Mouse (Mus musculus): ENCODE measurements at regions not wholly inside any gene's neighbourhood (a gene's known extent, or its start where the extent isn't known, plus 50 kb on each side); places are given as distances from the start of the nearest gene placed in this dataset.

DNA sequence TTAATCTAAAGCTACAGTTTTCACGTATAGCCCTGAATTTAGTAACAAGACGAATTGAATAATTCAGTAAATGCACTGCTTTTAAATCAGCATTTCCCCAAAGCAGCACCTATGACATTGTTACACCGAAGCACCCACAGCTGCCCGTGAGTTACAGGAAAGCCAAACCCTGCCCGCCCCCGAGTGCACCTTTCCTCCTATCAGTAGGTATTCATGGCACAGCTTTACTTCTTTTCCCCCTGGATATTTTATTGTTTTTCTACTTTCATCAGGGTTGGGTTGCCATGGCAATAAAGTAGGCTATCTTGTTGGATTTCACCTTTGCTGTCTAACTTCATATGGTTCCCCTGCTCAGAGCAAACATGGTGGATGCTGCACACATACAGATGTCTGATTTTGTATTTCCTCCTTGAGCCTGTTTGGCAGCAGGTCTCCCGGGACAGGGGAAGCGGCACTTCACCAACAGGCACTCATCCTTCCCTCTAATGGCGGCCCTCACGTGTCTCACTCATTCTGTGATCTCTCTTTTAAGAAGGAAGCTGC, 273.5 kb downstream of the Amy2a5 start:
- DNase-seq (ENCODE audit: low spot score) (no peak), ATAC-seq (replicated peaks; ENCODE audit: low FRiP score) (no peak)
- H3K36me3 ChIP-seq (ENCODE audit: control insufficient read depth, insufficient read depth, low read length) = no peaks in the 10 kb centered on the region
- H3K4me2 ChIP-seq (ENCODE audit: low read depth, low read length, severe bottlenecking) = no peak overlapping the region
- H3K27me3 ChIP-seq (ENCODE audit: control insufficient read depth, insufficient read depth, low read length) = no peaks in the 10 kb centered on the region
- no peak overlapping the region for H3K9ac ChIP-seq (ENCODE audit: low read length)
- no peak overlapping the region for H3K27ac ChIP-seq (ENCODE audit: low read depth, low read length)
- 86% methylated on average over 10 of the region's 10 CpGs for WGBS
- no peaks in the 10 kb centered on the region for H3K4me1 ChIP-seq (replicated peaks; ENCODE audit: control insufficient read depth, insufficient read depth, low read length)
- no peak overlapping the region for H3K4me3 ChIP-seq (ENCODE audit: low read depth, low read length)
- no peaks in the 10 kb centered on the region for H3K9me3 ChIP-seq (ENCODE audit: control insufficient read depth, low read length)

DNA sequence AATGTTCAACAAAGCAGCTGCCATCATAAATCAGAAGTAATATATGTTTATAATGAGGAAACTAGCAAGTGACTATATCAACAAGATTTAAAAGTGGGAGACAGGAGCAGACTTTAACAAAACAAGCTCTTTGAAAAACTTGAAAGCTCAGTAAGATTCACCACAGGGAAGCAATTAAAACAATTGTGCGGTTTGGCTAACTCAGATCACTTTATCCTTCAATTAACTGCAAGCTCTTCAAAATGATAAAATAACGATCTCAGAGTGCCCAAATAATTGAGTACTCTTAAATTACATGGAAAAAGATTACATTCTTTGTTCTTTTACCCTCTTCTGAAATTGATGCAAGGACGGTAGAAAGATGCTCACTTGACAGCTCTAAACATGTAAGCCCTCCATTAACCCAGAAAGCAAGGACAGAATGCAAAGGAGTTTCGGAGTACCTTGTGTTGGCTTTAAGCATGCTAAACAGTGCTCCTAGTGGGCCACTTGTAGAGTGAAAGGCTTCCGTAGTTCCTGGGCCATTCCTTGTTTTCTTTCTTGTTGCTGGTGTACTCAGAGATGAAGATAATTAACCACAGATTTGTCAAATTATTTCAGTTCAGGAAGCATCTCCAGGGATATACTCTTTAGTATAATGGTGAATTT, 305.1 kb downstream of the Amy2a5 start:
- 40% methylated on average over 5 of the region's 5 CpGs for WGBS
- Histone ChIP-seq H3K9me3 (ENCODE audit: control insufficient read depth, low read length) (no peaks in the 10 kb centered on the region), H3K4me3 (ENCODE audit: low read depth, low read length) (no peak overlapping the region), H3K27me3 (ENCODE audit: control insufficient read depth, insufficient read depth, low read length) (no peaks in the 10 kb centered on the region), H3K4me1 (replicated peaks; ENCODE audit: control insufficient read depth, insufficient read depth, low read length) (no peaks in the 10 kb centered on the region), H3K9ac (ENCODE audit: low read length) (no peak overlapping the region), H3K27ac (ENCODE audit: low read depth, low read length) (no peak overlapping the region), H3K4me2 (ENCODE audit: low read depth, low read length, severe bottlenecking) (no peak overlapping the region), H3K36me3 (ENCODE audit: control insufficient read depth, insufficient read depth, low read length) (no peaks in the 10 kb centered on the region)
- ATAC-seq (replicated peaks; ENCODE audit: low FRiP score) (no peak), DNase-seq (ENCODE audit: low spot score) (no peak)

DNA sequence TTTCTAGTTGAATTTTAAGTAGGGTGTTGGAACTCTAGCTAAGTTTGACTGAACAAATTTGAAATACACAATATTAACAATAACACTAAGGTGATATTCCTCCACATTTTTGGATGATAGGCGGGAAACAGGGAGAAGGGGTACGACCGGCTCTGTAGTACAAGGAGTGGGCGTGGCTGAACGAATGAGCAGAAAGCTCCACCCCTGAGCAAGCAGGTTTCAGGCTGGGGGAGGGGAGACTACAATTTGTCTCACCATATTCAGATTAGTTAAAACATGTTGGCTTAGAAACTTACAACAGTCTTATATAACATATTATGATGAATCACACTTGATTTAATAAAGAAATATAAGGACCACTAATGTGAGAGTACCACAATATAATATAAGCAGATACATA, 306.4 kb downstream of the Amy2a5 start:
- H3K27ac ChIP-seq (ENCODE audit: low read depth, low read length) = no peak overlapping the region
- H3K27me3 ChIP-seq (ENCODE audit: control insufficient read depth, insufficient read depth, low read length) = no peaks in the 10 kb centered on the region
- no peaks in the 10 kb centered on the region for H3K4me1 ChIP-seq (replicated peaks; ENCODE audit: control insufficient read depth, insufficient read depth, low read length)
- ATAC-seq (replicated peaks; ENCODE audit: low FRiP score) (peak; percentile 78), DNase-seq (ENCODE audit: low spot score) (peak; percentile 50)
- no peak overlapping the region for H3K4me2 ChIP-seq (ENCODE audit: low read depth, low read length, severe bottlenecking)
- H3K4me3 ChIP-seq (ENCODE audit: low read depth, low read length) = no peak overlapping the region
- H3K9ac ChIP-seq (ENCODE audit: low read length) = no peak overlapping the region
- 14% methylated on average over 5 of the region's 5 CpGs for WGBS
- H3K36me3 ChIP-seq (ENCODE audit: control insufficient read depth, insufficient read depth, low read length) = no peaks in the 10 kb centered on the region
- H3K9me3 ChIP-seq (ENCODE audit: control insufficient read depth, low read length) = no peaks in the 10 kb centered on the region

DNA sequence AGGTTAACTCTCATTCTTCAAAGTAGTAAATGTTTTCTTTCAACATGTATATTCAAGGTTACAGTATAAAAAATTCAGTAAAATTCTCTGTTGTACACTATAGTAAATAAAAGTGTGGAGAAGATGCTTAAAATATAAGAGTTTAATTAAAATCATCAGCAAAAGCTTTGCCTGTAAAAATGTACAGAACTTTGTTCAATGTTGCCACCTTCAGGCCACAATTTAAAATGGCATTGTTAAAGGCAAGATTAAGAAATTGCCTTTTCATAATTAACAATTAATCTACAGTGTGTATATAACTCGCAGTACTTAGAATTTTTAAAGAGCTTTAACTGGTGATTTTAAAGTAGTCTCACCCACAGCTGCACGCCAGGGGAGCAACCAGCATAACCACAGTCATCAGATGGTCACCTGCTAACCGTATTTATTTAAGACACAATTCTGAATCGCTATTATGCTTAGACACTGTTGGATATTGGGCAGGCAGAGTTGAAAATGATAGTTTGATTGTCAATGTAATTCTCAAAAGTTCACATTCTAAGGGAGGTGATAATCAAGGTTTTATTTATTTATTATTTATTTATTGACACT, 316.5 kb downstream of the Amy2a5 start:
- H3K36me3 ChIP-seq (ENCODE audit: control insufficient read depth, insufficient read depth, low read length) = no peaks in the 10 kb centered on the region
- no peaks in the 10 kb centered on the region for H3K9me3 ChIP-seq (ENCODE audit: control insufficient read depth, low read length)
- H3K4me3 ChIP-seq (ENCODE audit: low read depth, low read length) = no peak overlapping the region
- no peak overlapping the region for H3K27ac ChIP-seq (ENCODE audit: low read depth, low read length)
- 79% methylated on average over 4 of the region's 4 CpGs for WGBS
- ATAC-seq (replicated peaks; ENCODE audit: low FRiP score) = no peak
- no peak overlapping the region for H3K9ac ChIP-seq (ENCODE audit: low read length)
- no peaks in the 10 kb centered on the region for H3K27me3 ChIP-seq (ENCODE audit: control insufficient read depth, insufficient read depth, low read length)
- H3K4me2 ChIP-seq (ENCODE audit: low read depth, low read length, severe bottlenecking) = no peak overlapping the region
- no peaks in the 10 kb centered on the region for H3K4me1 ChIP-seq (replicated peaks; ENCODE audit: control insufficient read depth, insufficient read depth, low read length)
- no peak for DNase-seq (ENCODE audit: low spot score)

Measured in forebrain, embryonic 11.5 days (tissue).